Mouse (Mus musculus) inflammation-experienced regulatory T-cells (primary cell): ENCODE measurements around the gene Gm11237. TPM values are rescaled to one million over a fixed set of nuclear protein-coding genes. Genes with fewer than 3 reads are reported as not detected.

ENCODE experiments used
- polyA plus RNA-seq, 2 experiments: library from polyadenylated mRNA; unstranded; fragments of 100-300 nt; shearing (Covaris generic); gene quantifications; one replicate each; pipeline ENCODE4 v1.2.1; 2017

Gm11237 gene
- not detected for polyA plus RNA-seq

DNA sequence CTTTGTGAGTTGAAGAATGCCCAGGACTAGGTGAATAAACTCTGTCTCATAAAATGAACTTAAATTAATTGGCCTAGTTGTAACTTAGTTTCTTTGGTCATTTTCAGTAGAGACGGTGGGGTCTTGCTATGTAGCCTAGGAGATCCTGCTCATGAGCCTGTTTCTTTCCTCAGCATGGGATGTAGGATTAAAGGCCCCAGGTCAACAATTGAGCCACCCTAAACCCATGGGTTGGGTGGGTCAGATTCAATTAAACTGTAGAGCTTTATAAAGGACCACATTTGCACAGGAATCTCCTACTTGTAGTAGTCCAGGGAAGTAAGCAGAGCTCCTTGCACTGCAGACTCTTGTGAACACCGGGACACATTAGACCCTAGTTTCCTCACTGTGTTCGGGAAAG lies at the start of gene Gm11237:
TSS of gene Gm11237 (plus strand) at position 301 of the 400 bp plus-strand sequence.

GRCm38 (mm10) chr4:73607581-73607980 lies 15.2 kb upstream of the Gm11237 start, which contains the start of gene Gm11238:
Gm11238 (plus strand) TSS chr4:73607881.

DNA sequence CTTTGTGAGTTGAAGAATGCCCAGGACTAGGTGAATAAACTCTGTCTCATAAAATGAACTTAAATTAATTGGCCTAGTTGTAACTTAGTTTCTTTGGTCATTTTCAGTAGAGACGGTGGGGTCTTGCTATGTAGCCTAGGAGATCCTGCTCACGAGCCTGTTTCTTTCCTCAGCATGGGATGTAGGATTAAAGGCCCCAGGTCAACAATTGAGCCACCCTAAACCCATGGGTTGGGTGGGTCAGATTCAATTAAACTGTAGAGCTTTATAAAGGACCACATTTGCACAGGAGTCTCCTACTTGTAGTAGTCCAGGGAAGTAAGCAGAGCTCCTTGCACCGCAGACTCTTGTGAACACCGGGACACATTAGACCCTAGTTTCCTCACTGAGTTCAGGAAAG lies 15.0 kb downstream of the Gm11237 start, which contains the start of gene Gm11236:
TSS of gene Gm11236 (plus strand) at position 301 of the 400 bp plus-strand sequence.

GRCm38 (mm10) chr4:73668054-73668453 lies 45.3 kb downstream of the Gm11237 start, which contains the start of gene Gm11239:
Gm11239 (plus strand) TSS chr4:73668354.

Other genes starting within 250 kb of the Gm11237 start
- gene Gm11487, start 217.9 kb upstream of the Gm11237 start, polyA plus RNA-seq = not detected
- gene Gm11238, start 15.1 kb upstream of the Gm11237 start, polyA plus RNA-seq = not detected
- not detected for gene Gm11236, start 15.1 kb downstream of the Gm11237 start, polyA plus RNA-seq
- not detected for gene Gm11239, start 45.4 kb downstream of the Gm11237 start, polyA plus RNA-seq
- gene Gm428, start 60.5 kb downstream of the Gm11237 start, polyA plus RNA-seq = not detected
- gene Rasef, start 168.0 kb downstream of the Gm11237 start, polyA plus RNA-seq = under 1 TPM; 0.20 to 0.74 TPM